Comparison of ENCODE assay signal across 6 mouse cellular contexts in genomic region chr4:125985703-125986102, GRCm38 (mm10). TPM values are rescaled to one million over a fixed set of nuclear protein-coding genes. Genes with fewer than 3 reads are reported as not detected.
A peak's percentile ranks its signal among the peaks of the same experiment; 100 is the strongest.
DNase-seq lines count a peak whose midpoint lies in the region; ATAC-seq and TF ChIP-seq lines count a peak whose summit lies in the region.
"Not testable (repeated sequence)": the region's sequence is repeated elsewhere in the genome, so short reads cannot be mapped to it uniquely, and the experiment has no call there.
"Had no signal": no experiment of that assay in that cellular context is flagged by ENCODE, and none has a peak within 500 bp of the region (broad histone marks: within the 10 kb centered on the region; RNA-seq: fewer than 3 reads in every experiment).

No protein-coding gene starts in this region.

- not testable (repeated sequence) for H3K9ac ChIP-seq in forebrain, embryonic 14.5 days (ENCODE audit: low read length)

- TF ChIP-seq POLR2A in brain, embryonic 14.5 days (IDR thresholded peaks at IDR 0.05; ENCODE audit: borderline replicate concordance, extremely low read depth, insufficient read depth, insufficient read length, poor library complexity, severe bottlenecking): not testable (repeated sequence)

- H3K9me3 ChIP-seq in forebrain, embryonic 14.5 days (replicated peaks; ENCODE audit: control insufficient read depth, low read length): not testable (repeated sequence)

- TF ChIP-seq CTCF in brain, embryonic 14.5 days (IDR thresholded peaks at IDR 0.05; ENCODE audit: borderline replicate concordance, extremely low read depth, insufficient read depth, insufficient read length): not testable (repeated sequence)

- H3K27ac ChIP-seq in forebrain, embryonic 14.5 days (ENCODE audit: low read depth, low read length): not testable (repeated sequence)

- 0% methylated on average over 2 of the region's 2 CpGs for WGBS in forebrain, embryonic 14.5 days

- 0 out of 2 replicates have a peak, but pooled peaks have one; percentile 32 for ATAC-seq in forebrain, embryonic 14.5 days

- not testable (repeated sequence) for H3K4me2 ChIP-seq in forebrain, embryonic 14.5 days (ENCODE audit: low read length)

- DNase-seq in brain, embryonic 14.5 days (ENCODE audit: low read depth): peak; percentile 64
- DNase-seq in forebrain, embryonic 14.5 days (ENCODE audit: low spot score): peak; percentile 52
- peak; percentile 72 for DNase-seq in retina, postnatal 1 day

- not testable (repeated sequence) for H3K4me1 ChIP-seq in forebrain, embryonic 14.5 days (ENCODE audit: control insufficient read depth, insufficient read depth, low read length)

- not testable (repeated sequence) for H3K27me3 ChIP-seq in forebrain, embryonic 14.5 days (replicated peaks; ENCODE audit: control insufficient read depth, insufficient read depth, low read length)

- not testable (repeated sequence) for H3K4me3 ChIP-seq in forebrain, embryonic 14.5 days (ENCODE audit: low read depth, low read length)

- H3K36me3 ChIP-seq in forebrain, embryonic 14.5 days (ENCODE audit: control insufficient read depth, insufficient read depth, low read length): not testable (repeated sequence)

RNA-seq across cellular contexts. Expression of gene Csf3r, which starts 38.6 kb away (rescaled TPM):
- 1.1 and 1.3 TPM in 2 replicates for polyA plus RNA-seq in brain, embryonic 14.5 days (2012; rRNA removed)
- 0.48 and 0.53 TPM in 2 replicates for polyA plus RNA-seq in forebrain, embryonic 14.5 days (2014; fragmentation: Nextera tagmentation; extraction: Ambion mirVana)
- polyA plus RNA-seq: C2C12; CD4-positive, CD25-positive, alpha-beta regulatory T cell, adult 4 months; Patski had no signal
